Mouse (Mus musculus) 3T3-L1 (cell line): ENCODE measurements around the gene Borcs6.

Experiments
- DNase-seq: peaks from one replicate; pipeline ENCODE4 v3.0.0-alpha.2; 2015; ENCODE audit warnings: low read depth, low spot score

Borcs6 gene

GRCm38 (mm10) chr11:69059357-69059974, at the start of gene Borcs6:
Borcs6 (plus strand) TSS chr11:69059717.
- peak; percentile 99 for DNase-seq

GRCm38 (mm10) chr11:69010400-69011323, 48.9 kb upstream of the Borcs6 start:
- no peak for DNase-seq

GRCm38 (mm10) chr11:69011445-69011844, 48.1 kb upstream of the Borcs6 start:
- DNase-seq = peak; percentile 17

GRCm38 (mm10) chr11:69012071-69012601, 47.4 kb upstream of the Borcs6 start:
- peak; percentile 96 for DNase-seq

- DNase-seq = peak; percentile 98
Observed at GRCm38 (mm10) chr11:69015644-69016441, 43.7 kb upstream of the Borcs6 start, which contains the start of gene Ctc1. Ctc1 (plus strand) TSS chr11:69015911.

- peak; percentile 15 for DNase-seq
Observed at GRCm38 (mm10) chr11:69016755-69017154, 42.8 kb upstream of the Borcs6 start.

GRCm38 (mm10) chr11:69020691-69021090, 38.8 kb upstream of the Borcs6 start:
- no peak for DNase-seq

GRCm38 (mm10) chr11:69026562-69026961, 33.0 kb upstream of the Borcs6 start:
- DNase-seq = no peak

- peak; percentile 73 for DNase-seq
Observed at GRCm38 (mm10) chr11:69028805-69029204, 30.7 kb upstream of the Borcs6 start.

- no peak for DNase-seq
Observed at GRCm38 (mm10) chr11:69033552-69033951, 26.0 kb upstream of the Borcs6 start.

- no peak for DNase-seq
Observed at GRCm38 (mm10) chr11:69034585-69034984, 24.9 kb upstream of the Borcs6 start.

- DNase-seq = no peak
Observed at GRCm38 (mm10) chr11:69035411-69035810, 24.1 kb upstream of the Borcs6 start.

GRCm38 (mm10) chr11:69035849-69036248, 23.7 kb upstream of the Borcs6 start:
- peak; percentile 96 for DNase-seq

GRCm38 (mm10) chr11:69036486-69037230, 22.9 kb upstream of the Borcs6 start:
- peak; percentile 90 for DNase-seq

- DNase-seq = peak; percentile 96
Observed at GRCm38 (mm10) chr11:69037231-69038061, 22.1 kb upstream of the Borcs6 start.

GRCm38 (mm10) chr11:69038173-69038572, 21.3 kb upstream of the Borcs6 start:
- no peak for DNase-seq

- peak; percentile 95 for DNase-seq
Observed at GRCm38 (mm10) chr11:69045531-69046394, 13.8 kb upstream of the Borcs6 start, which contains the start of gene Aurkb. Aurkb (plus strand) TSS chr11:69045647.

- peak; percentile 28 for DNase-seq
Observed at GRCm38 (mm10) chr11:69046395-69046774, 13.1 kb upstream of the Borcs6 start.

GRCm38 (mm10) chr11:69047592-69047991, 11.9 kb upstream of the Borcs6 start:
- no peak for DNase-seq
